Mouse (Mus musculus): ENCODE measurements around the gene Tulp4.
"Not testable (repeated sequence)": the region's sequence is repeated elsewhere in the genome, so short reads cannot be mapped to it uniquely, and the experiment has no call there.

Tulp4 gene

DNA sequence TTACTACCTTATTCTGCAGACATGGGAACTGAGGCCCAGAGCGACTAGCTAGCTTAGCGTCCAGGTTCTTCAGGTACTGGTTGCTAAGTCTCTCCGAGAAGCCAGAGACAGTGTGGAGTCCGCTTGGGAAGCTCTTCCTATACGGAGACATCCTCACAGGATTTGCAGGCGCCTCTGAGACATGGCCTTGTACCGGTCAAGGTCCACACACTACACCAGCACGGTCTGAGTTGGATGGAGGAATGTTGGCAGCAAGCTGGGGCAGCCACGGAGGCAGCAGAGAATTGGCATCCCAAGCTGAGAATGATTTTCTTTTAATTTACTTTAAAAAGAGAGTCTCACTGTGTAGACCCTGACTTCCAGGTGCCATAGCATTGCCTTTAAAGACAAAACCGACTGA lies 176.9 kb downstream of the Tulp4 start:
- not testable (repeated sequence) for DNase-seq

DNA sequence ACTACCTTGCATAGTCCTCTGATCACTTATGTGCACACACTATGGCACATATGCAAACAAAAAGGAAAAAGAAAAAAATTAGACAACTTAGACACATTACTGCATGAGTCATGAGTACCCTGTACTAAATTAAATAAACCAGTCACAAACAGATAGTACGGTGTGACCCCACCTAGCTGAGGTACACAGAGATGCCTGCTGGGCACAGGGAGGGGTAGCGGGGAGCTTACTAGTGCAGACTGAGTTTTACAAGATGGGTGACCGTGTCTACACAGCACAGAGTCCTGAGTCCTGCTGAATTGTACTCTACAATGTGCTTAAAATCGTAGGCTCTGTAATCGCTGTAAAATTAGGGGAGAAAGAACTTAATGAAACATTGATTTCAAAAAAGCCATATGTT lies 179.9 kb downstream of the Tulp4 start:
- DNase-seq: not testable (repeated sequence)

DNA sequence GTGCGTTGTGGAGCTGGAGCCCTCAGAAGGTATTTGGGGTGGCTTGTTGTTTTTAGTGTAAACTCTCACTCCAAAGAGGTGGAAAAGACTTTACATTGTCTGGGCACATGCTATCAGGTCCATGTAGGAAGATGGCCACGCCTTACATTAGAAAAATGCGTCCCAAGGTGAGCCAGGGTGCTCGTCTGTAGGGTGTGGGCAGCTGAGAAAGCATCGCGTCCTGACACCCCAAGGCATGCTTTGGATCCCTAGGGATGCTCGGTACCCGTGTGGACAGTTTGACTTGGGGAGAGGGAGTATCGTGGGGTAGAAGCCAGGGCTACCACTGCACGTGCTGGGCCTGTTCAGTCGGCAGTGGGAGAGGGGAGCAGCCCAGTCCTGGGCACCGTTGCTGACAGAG lies 182.8 kb downstream of the Tulp4 start:
- DNase-seq: not testable (repeated sequence)

DNA sequence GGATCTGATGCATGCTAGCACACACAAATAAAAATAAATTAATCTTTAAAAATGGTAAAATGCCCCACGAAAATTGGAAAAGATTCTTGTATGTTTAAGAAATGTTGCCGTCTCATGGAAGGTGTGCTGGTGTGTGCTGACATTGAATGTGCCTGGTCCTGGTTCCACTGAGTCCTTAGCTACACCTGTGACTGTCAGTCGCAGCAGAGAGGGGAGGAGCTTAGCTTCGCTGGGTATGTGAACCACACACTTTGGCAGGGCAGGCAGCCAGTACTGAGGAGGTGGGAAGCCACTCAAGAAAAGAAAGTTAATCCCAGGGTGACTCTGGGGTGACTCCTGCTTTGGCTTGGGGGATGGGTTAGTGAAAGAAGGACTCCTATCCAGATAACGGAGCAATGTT lies 187.6 kb downstream of the Tulp4 start:
- not testable (repeated sequence) for DNase-seq

DNA sequence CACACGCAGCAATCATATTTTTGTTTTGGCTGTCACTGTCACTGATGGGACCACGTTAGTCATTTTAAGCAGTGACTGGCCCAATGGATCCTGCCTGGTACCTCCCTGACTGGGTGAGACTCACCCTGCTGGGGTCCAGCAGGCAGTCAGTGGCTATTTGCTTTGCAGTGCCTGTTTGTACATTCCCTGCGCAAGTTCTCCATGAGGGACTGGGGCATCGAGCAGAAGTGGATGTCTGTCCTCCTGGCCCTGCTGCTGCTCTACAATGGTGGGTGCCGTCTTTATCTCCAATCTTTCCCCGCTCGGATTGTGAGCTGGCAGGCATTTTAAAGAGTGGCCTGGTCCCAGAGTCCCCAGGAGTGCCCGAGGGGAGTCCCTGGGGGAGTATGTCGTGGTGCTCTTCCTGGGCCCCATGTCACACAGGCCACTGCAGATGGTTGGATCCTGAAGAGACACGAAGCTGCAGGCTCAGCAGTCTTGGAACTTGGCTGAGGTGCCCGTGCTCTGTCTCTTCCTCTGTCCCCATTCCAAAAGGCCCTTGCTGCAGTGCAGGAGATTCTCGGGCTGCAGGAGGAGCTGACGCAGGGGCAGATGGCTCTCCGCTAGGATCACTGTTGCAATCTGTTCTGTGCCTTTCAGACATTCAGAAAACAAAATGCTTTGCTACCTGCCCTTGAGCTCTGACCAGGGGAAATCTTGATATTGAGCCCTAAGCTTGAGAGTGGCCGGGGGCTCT lies 191.0 kb downstream of the Tulp4 start:
- DNase-seq: not testable (repeated sequence)

- DNase-seq: not testable (repeated sequence)
Measured at GRCm38 (mm10) chr17:6300190-6300863, 194.1 kb downstream of the Tulp4 start.

All from embryo, embryonic 11 days (tissue).